Mouse (Mus musculus) stomach, embryonic 14.5 days (tissue): ENCODE measurements around the gene Larp6. TPM values are rescaled to one million over a fixed set of nuclear protein-coding genes. Genes with fewer than 3 reads are reported as not detected.

Source experiments
- ATAC-seq: fragments of 200-750 bp; cut with Nextera tagmentation; 2 replicates; pipeline ENCODE4 v1.8.0; 2017; ENCODE audit warnings: low read depth, moderate TSS enrichment; ENCODE audit not compliant: insufficient number of reproducible peaks, insufficient read depth, low FRiP score
- H3K27ac ChIP-seq: fragments of 300-500 bp; sonication (generic); 2 replicates; pipeline ENCODE4 v1.5.1; 2014; ENCODE audit warnings: mild to moderate bottlenecking, low read length, moderate library complexity, mixed read lengths
- H3K27me3 ChIP-seq: fragments of 300-500 bp; sonication (generic); 2 replicates; pipeline ENCODE4 v1.6.1; 2014; ENCODE audit warnings: low read length, control low read depth, mixed read lengths; ENCODE audit not compliant: control insufficient read depth, insufficient read depth
- H3K36me3 ChIP-seq: fragments of 300-500 bp; sonication (generic); 2 replicates; pipeline ENCODE4 v1.6.1; 2014; ENCODE audit warnings: mild to moderate bottlenecking, control low read depth, low read length, moderate library complexity, mixed read lengths; ENCODE audit not compliant: control insufficient read depth, insufficient read depth
- H3K4me1 ChIP-seq: fragments of 300-500 bp; sonication (generic); 2 replicates; pipeline ENCODE4 v1.6.1; 2014; ENCODE audit warnings: low read length, control low read depth, mixed read lengths; ENCODE audit not compliant: control insufficient read depth, insufficient read depth
- H3K4me2 ChIP-seq: fragments of 300-500 bp; sonication (generic); replicated peaks from 2 replicates; pipeline ENCODE4 v1.6.1; 2014; ENCODE audit warnings: low read depth, low read length, control low read depth
- H3K4me3 ChIP-seq: fragments of 300-500 bp; sonication (generic); 2 replicates; pipeline ENCODE4 v1.5.1; 2014; ENCODE audit warnings: low read depth, low read length, control low read depth
- H3K9ac ChIP-seq: fragments of 300-500 bp; sonication (generic); replicated peaks from 2 replicates; pipeline ENCODE4 v1.6.1; 2014; ENCODE audit warnings: low read depth, mild to moderate bottlenecking, control low read depth, low read length, moderate library complexity, mixed read lengths
- H3K9me3 ChIP-seq: fragments of 300-500 bp; sonication (generic); 2 replicates; pipeline ENCODE4 v1.6.1; 2016; ENCODE audit warnings: low read depth, low read length, control low read depth; ENCODE audit not compliant: control insufficient read depth
- whole genome bisulfite sequencing: fragments of 180-500 bp; shearing (Covaris S2); extraction: QIAGEN DNeasy Blood & Tissue Kit; methylation state at CpG from one replicate; pipeline ENCODE4 v1.1.7; 2014; 5-methylcytosine and 5-hydroxymethylcytosine counted together
- polyA plus RNA-seq: library from polyadenylated mRNA; unstranded; fragments of >200 nt; fragmentation: Nextera tagmentation; extraction: Ambion mirVana; gene quantifications from 2 replicates; pipeline ENCODE4 v1.2.1, GENCODE M21; 2014

Gene Larp6
- polyA plus RNA-seq, 1 experiment from 2014 or later = 2.2 TPM

- no peak overlapping the region for H3K4me2 ChIP-seq
- H3K4me1 ChIP-seq = no peaks in the 10 kb centered on the region
- no peak overlapping the region for H3K4me3 ChIP-seq
- no peak overlapping the region for H3K9ac ChIP-seq
- H3K27ac ChIP-seq = no peak overlapping the region
- 50% methylated on average over 18 of the region's 18 CpGs for WGBS
- no peak for ATAC-seq
- H3K9me3 ChIP-seq = no peaks in the 10 kb centered on the region
- H3K36me3 ChIP-seq = no peaks in the 10 kb centered on the region
- H3K27me3 ChIP-seq = no peaks in the 10 kb centered on the region
Observed at GRCm38 (mm10) chr9:60699581-60700231, 13.1 kb upstream of the Larp6 start.

- no peaks in the 10 kb centered on the region for H3K36me3 ChIP-seq
- no peak overlapping the region for H3K27ac ChIP-seq
- H3K4me2 ChIP-seq = no peak overlapping the region
- no peaks in the 10 kb centered on the region for H3K27me3 ChIP-seq
- H3K4me3 ChIP-seq = no peak overlapping the region
- H3K4me1 ChIP-seq = no peaks in the 10 kb centered on the region
- H3K9ac ChIP-seq = no peak overlapping the region
- no peaks in the 10 kb centered on the region for H3K9me3 ChIP-seq
- ATAC-seq = no peak
- WGBS = 93% methylated on average over 2 of the region's 2 CpGs
Observed at GRCm38 (mm10) chr9:60707594-60707993, 5.2 kb upstream of the Larp6 start.

GRCm38 (mm10) chr9:60708606-60709005, 4.2 kb upstream of the Larp6 start:
- no peak overlapping the region for H3K9ac ChIP-seq
- H3K4me1 ChIP-seq = 0 out of 2 replicates have a peak, but pooled peaks cover 3% of the 10 kb centered on the region
- no peak overlapping the region for H3K4me3 ChIP-seq
- ATAC-seq = no peak
- WGBS = 79% methylated on average over 5 of the region's 5 CpGs
- no peaks in the 10 kb centered on the region for H3K27me3 ChIP-seq
- H3K36me3 ChIP-seq = no peaks in the 10 kb centered on the region
- H3K9me3 ChIP-seq = no peaks in the 10 kb centered on the region
- H3K27ac ChIP-seq = no peak overlapping the region
- H3K4me2 ChIP-seq = no peak overlapping the region

GRCm38 (mm10) chr9:60709721-60710120, 3.1 kb upstream of the Larp6 start:
- Histone ChIP-seq H3K9ac (no peak overlapping the region), H3K9me3 (no peaks in the 10 kb centered on the region), H3K27me3 (no peaks in the 10 kb centered on the region), H3K4me2 (no peak overlapping the region), H3K4me3 (no peak overlapping the region), H3K27ac (no peak overlapping the region), H3K4me1 (0 out of 2 replicates have a peak, but pooled peaks cover 3% of the 10 kb centered on the region), H3K36me3 (no peaks in the 10 kb centered on the region)
- no peak for ATAC-seq
- WGBS = 84% methylated on average over 6 of the region's 6 CpGs

GRCm38 (mm10) chr9:60712011-60712410, 778 bp upstream of the Larp6 start:
- no peaks in the 10 kb centered on the region for H3K9me3 ChIP-seq
- no peak overlapping the region for H3K4me2 ChIP-seq
- H3K9ac ChIP-seq = no peak overlapping the region
- no peak overlapping the region for H3K27ac ChIP-seq
- no peak for ATAC-seq
- no peaks in the 10 kb centered on the region for H3K27me3 ChIP-seq
- H3K4me1 ChIP-seq = 0 out of 2 replicates have a peak, but pooled peaks cover 3% of the 10 kb centered on the region
- H3K4me3 ChIP-seq = no peak overlapping the region
- H3K36me3 ChIP-seq = no peaks in the 10 kb centered on the region
- 84% methylated on average over 5 of the region's 5 CpGs for WGBS

- ATAC-seq = no peak; the same call in 1 of the 2 replicates
- WGBS = 41% methylated on average over 4 of the region's 4 CpGs
Observed at GRCm38 (mm10) chr9:60713616-60714015, 827 bp downstream of the Larp6 start.

GRCm38 (mm10) chr9:60714191-60714590, 1.4 kb downstream of the Larp6 start:
- 77% methylated on average over 6 of the region's 6 CpGs for WGBS
- no peak overlapping the region for H3K4me2 ChIP-seq
- ATAC-seq = no peak

More at GRCm38 (mm10) chr9:60713616-60714015, 827 bp downstream of the Larp6 start:
- no peaks in the 10 kb centered on the region for H3K27me3 ChIP-seq
- H3K36me3 ChIP-seq = no peaks in the 10 kb centered on the region
- H3K9ac ChIP-seq = no peak overlapping the region
- 0 out of 2 replicates have a peak, but pooled peaks cover 3% of the 10 kb centered on the region for H3K4me1 ChIP-seq
- H3K27ac ChIP-seq = no peak overlapping the region
- peak overlapping the region; percentile 59 for H3K4me3 ChIP-seq
- H3K9me3 ChIP-seq = no peaks in the 10 kb centered on the region
- H3K4me2 ChIP-seq = peak overlapping the region; percentile 99

GRCm38 (mm10) chr9:60715271-60715670, 2.5 kb downstream of the Larp6 start:
- Histone ChIP-seq H3K9me3 (no peaks in the 10 kb centered on the region), H3K27ac (no peak overlapping the region), H3K4me1 (0 out of 2 replicates have a peak, but pooled peaks cover 3% of the 10 kb centered on the region), H3K9ac (no peak overlapping the region), H3K27me3 (no peaks in the 10 kb centered on the region), H3K4me2 (no peak overlapping the region), H3K4me3 (no peak overlapping the region), H3K36me3 (no peaks in the 10 kb centered on the region)
- 91% methylated on average over 4 of the region's 4 CpGs for WGBS
- ATAC-seq = no peak

More at GRCm38 (mm10) chr9:60714191-60714590, 1.4 kb downstream of the Larp6 start:
- Histone ChIP-seq H3K36me3 (no peaks in the 10 kb centered on the region), H3K4me1 (0 out of 2 replicates have a peak, but pooled peaks cover 3% of the 10 kb centered on the region), H3K9me3 (no peaks in the 10 kb centered on the region), H3K4me3 (no peak overlapping the region), H3K27ac (no peak overlapping the region), H3K9ac (no peak overlapping the region), H3K27me3 (no peaks in the 10 kb centered on the region)
